Mouse (Mus musculus) heart, adult 2 months (tissue): ENCODE measurements at regions not wholly inside any gene's neighbourhood (a gene's known extent, or its start where the extent isn't known, plus 50 kb on each side); places are given as distances from the start of the nearest gene placed in this dataset.
A peak's percentile ranks its signal among the peaks of the same experiment; 100 is the strongest.

Experiments
- DNase-seq, 2 experiments: peaks; one replicate each; pipeline ENCODE4 v3.0.0; 2021
- H3K27ac ChIP-seq: fragments of 200-600 bp; 2 replicates; pipeline ENCODE4 v1.8.1; 2022
- H3K27me3 ChIP-seq: fragments of 200-500 bp; 2 replicates; pipeline ENCODE4 v1.6.1; 2012; ENCODE audit warnings: mild to moderate bottlenecking, low read length, inconsistent platforms, mixed read lengths; ENCODE audit not compliant: control insufficient read depth, insufficient read depth
- H3K36me3 ChIP-seq: fragments of 200-500 bp; 2 replicates; pipeline ENCODE4 v1.6.1; 2012; ENCODE audit warnings: low read length, inconsistent platforms; ENCODE audit not compliant: control insufficient read depth, insufficient read depth
- H3K4me1 ChIP-seq: fragments of 200-500 bp; 2 replicates; pipeline ENCODE4 v1.6.1; 2011; ENCODE audit warnings: low read length; ENCODE audit not compliant: control insufficient read depth, insufficient read depth
- H3K4me3 ChIP-seq: fragments of 200-600 bp; 2 replicates; pipeline ENCODE4 v1.8.1; 2022
- H3K79me2 ChIP-seq: fragments of 200-500 bp; replicated peaks from 2 replicates; pipeline ENCODE4 v1.6.1; 2012; ENCODE audit warnings: mild to moderate bottlenecking, inconsistent platforms, low read length, moderate library complexity, mixed read lengths; ENCODE audit not compliant: control insufficient read depth, insufficient read depth
- H3K9ac ChIP-seq: fragments of 200-500 bp; 2 replicates; pipeline ENCODE4 v1.6.1; 2012; ENCODE audit warnings: low read depth, mild to moderate bottlenecking, control low read depth, inconsistent platforms, low read length, mixed read lengths
- CTCF ChIP-seq: fragments of 200-600 bp; IDR thresholded peaks from 2 replicates; pipeline ENCODE4 v1.8.1; 2022; ENCODE audit warnings: antibody characterized with exemption, mild to moderate bottlenecking, moderate library complexity
- EP300 ChIP-seq: fragments of 200-500 bp; IDR thresholded peaks from 2 replicates; pipeline ENCODE4 v1.6.1; 2011; ENCODE audit warnings: low read depth, low read length, control low read depth; ENCODE audit not compliant: insufficient read depth
- POLR2A ChIP-seq: fragments of 200-500 bp; IDR thresholded peaks from 2 replicates; pipeline ENCODE4 v1.6.1; 2011; ENCODE audit warnings: mild to moderate bottlenecking, low read depth, low read length, control low read depth; ENCODE audit not compliant: insufficient read depth
- WGBS: fragments of 180-500 bp; shearing (Covaris S2); methylation state at CpG from one replicate; pipeline ENCODE4 v1.1.7; 2018; 5-methylcytosine and 5-hydroxymethylcytosine counted together
- intact Hi-C: fragments of 180-260 bp; cut with DNase I; formaldehyde crosslinking; loops from one replicate; pipeline ENCODE4 v1.15.1; 2025

DNA sequence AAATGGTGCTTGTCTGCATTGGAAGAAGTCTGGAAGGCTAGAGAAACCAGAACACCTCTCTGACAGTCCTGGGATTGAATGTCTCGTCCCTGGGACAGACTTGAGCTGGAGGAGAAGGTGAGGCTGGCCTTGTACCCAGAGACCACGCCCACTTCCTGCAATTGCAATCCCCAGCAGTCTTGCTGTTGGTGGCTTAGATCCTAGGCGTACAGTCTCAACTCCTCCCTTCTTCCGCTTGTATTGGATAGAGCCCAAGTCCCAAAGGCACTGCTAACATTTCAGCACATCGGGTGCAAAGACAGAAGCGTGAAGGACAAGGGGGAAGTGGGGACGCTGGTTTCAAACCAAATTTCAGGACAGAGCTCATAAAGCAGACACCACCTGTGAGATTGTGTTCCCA lies 94.1 kb upstream of the Atxn1 start:
- intact Hi-C loops, result no loop called here
- no peak for TF ChIP-seq POLR2A
- TF ChIP-seq EP300, result no peak
- TF ChIP-seq CTCF, result no peak
- no peak overlapping the region for H3K27ac ChIP-seq

DNA sequence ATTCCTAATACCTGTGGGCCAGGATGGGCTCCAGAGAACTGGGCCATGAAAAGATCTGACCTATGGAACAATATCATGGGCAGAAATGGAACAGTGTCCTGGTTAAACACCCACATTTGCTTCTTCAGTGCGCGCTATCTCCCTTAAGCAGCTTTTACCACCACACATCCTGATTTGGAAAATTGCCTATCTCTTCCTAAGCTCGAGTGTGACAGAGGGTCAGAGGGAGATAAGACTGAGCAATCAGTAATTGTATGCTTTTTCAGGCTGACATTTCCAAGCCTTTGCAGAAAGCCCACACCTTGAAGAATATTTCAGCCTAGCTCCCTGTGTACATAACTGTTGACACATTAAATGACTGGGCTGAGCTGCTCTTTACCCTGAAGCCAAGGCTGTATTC lies 93.5 kb upstream of the Atxn1 start:
- Histone ChIP-seq H3K36me3 (no peaks in the 10 kb centered on the region), H3K27me3 (no peaks in the 10 kb centered on the region), H3K4me3 (no peak overlapping the region), H3K27ac (no peak overlapping the region), H3K79me2 (no peaks in the 10 kb centered on the region), H3K9ac (no peak overlapping the region), H3K4me1 (no peaks in the 10 kb centered on the region; the same call in 1 of the 2 replicates)
- intact Hi-C loops, result no loop called here
- TF ChIP-seq POLR2A (no peak), EP300 (no peak), CTCF (no peak)
- no peak for DNase-seq
- WGBS, result 49% methylated on average over 3 of the region's 3 CpGs

More for the DNA sequence above, 94.1 kb upstream of the Atxn1 start:
- no peaks in the 10 kb centered on the region for H3K27me3 ChIP-seq
- H3K4me3 ChIP-seq, result no peak overlapping the region
- no peaks in the 10 kb centered on the region for H3K79me2 ChIP-seq
- no peaks in the 10 kb centered on the region for H3K36me3 ChIP-seq
- H3K4me1 ChIP-seq, result no peaks in the 10 kb centered on the region; the same call in 1 of the 2 replicates
- peak in 1 of 2 experiments; percentile 20 for DNase-seq
- WGBS, result 19% methylated on average over 7 of the region's 7 CpGs
- H3K9ac ChIP-seq, result no peak overlapping the region

DNA sequence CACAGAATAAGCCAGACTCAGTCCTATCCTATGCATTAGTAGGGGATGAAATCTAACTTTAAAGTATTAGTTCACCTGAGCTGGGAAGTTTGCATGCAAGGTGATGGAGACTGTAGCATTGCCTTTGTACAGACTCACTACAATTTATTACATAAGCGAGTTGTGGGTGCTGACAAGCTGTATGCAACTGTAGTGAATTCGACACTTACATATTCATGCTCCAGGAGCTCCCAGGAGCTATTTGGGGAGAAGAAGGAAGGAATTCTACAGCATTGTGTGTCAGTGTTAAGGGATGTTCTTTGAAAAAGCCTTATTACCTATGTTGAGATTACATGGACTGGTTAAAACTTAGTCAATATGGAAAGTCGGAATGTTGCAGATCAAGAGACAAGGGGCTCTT lies 90.6 kb upstream of the Atxn1 start:
- no peaks in the 10 kb centered on the region for H3K79me2 ChIP-seq
- no peak for DNase-seq
- 90% methylated on average over 3 of the region's 3 CpGs for WGBS
- H3K36me3 ChIP-seq, result no peaks in the 10 kb centered on the region
- H3K4me3 ChIP-seq, result no peak overlapping the region
- H3K27ac ChIP-seq, result no peak overlapping the region
- no peaks in the 10 kb centered on the region; the same call in 1 of the 2 replicates for H3K4me1 ChIP-seq
- no peak for TF ChIP-seq POLR2A
- TF ChIP-seq EP300, result no peak
- no peaks in the 10 kb centered on the region for H3K27me3 ChIP-seq
- intact Hi-C loops, result no loop called here
- H3K9ac ChIP-seq, result no peak overlapping the region

DNA sequence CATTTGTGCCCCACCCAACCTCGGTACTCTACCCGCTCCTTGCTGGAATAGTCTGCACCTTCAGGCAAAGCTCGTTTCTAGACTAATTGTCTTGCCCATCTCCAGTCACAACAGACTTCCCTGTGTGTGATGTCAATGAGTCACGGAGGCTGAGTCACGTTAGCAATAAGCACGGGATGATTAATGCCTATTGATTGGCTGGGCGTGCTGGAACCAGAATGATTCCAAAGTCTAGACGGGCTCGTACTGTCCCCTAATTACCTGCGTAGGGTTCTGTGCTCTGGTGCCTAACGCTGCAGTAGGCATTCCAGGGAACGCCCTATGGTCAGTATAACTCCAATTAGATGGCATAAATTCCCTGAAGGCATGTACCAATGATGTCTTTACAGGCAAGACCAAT lies 78.8 kb upstream of the Atxn1 start:
- DNase-seq, result no peak
- no peak overlapping the region; the same call in 1 of the 2 replicates for H3K4me3 ChIP-seq
- no peaks in the 10 kb centered on the region for H3K79me2 ChIP-seq
- H3K4me1 ChIP-seq, result no peaks in the 10 kb centered on the region
- H3K36me3 ChIP-seq, result no peaks in the 10 kb centered on the region
- no peak overlapping the region for H3K27ac ChIP-seq
- TF ChIP-seq CTCF (no peak), POLR2A (no peak), EP300 (no peak)
- 67% methylated on average over 12 of the region's 12 CpGs for WGBS
- no peak overlapping the region for H3K9ac ChIP-seq
- no peaks in the 10 kb centered on the region for H3K27me3 ChIP-seq
- intact Hi-C loops, result no loop called here

DNA sequence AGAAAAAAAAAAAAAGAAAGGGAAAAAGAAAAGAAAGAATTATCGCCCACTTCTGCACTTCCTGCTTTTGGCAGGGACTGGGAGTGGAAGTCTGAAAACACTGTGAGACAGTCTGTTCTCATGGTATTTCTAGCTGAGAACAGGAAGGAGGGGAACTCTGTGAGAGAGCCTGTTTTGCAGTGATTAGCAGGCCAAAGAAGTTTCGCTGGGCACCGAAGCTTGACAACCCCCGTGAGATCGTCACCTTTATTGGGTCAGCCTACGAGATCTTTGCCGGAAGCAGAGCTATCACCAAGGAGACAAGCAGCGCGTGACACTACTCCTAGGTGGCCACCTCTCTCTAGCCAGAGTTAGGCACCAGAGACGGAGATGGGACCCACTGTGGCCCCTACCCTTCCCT lies 78.2 kb upstream of the Atxn1 start:
- 24% methylated on average over 10 of the region's 10 CpGs for WGBS
- H3K4me3 ChIP-seq, result peak overlapping the region; percentile 23; the same call in 1 of the 2 replicates
- intact Hi-C loops, result no loop called here
- no peaks in the 10 kb centered on the region for H3K4me1 ChIP-seq
- TF ChIP-seq CTCF (no peak), POLR2A (no peak), EP300 (no peak)
- no peak overlapping the region for H3K27ac ChIP-seq
- peak in 1 of 2 experiments; percentile 49 for DNase-seq
- no peaks in the 10 kb centered on the region for H3K79me2 ChIP-seq
- H3K36me3 ChIP-seq, result no peaks in the 10 kb centered on the region
- no peaks in the 10 kb centered on the region for H3K27me3 ChIP-seq
- H3K9ac ChIP-seq, result no peak overlapping the region

DNA sequence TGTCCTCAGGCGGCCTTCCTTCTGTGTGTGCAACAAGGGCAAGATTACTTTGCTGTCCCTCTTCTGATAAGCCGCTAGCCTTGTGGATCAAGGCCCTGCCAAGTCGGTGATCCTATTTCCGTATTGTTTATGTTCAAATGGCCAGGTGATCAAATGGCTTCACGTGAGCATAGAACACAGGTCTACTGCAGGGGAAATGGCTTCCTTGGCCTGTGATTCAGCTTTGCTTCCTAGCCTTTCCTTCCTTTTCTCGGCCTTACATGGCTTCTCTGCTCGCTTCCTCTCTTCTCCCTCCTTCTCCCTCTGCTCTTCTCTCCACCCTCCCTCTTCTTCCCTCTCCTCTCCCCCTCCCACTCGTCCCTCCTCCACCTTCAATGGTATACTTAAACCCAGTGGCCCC lies 77.4 kb upstream of the Atxn1 start:
- intact Hi-C loops, result no loop called here
- no peak overlapping the region for H3K4me3 ChIP-seq
- no peak for DNase-seq
- no peaks in the 10 kb centered on the region for H3K36me3 ChIP-seq
- no peaks in the 10 kb centered on the region for H3K27me3 ChIP-seq
- TF ChIP-seq EP300 (no peak), CTCF (no peak), POLR2A (no peak)
- H3K27ac ChIP-seq, result no peak overlapping the region
- H3K9ac ChIP-seq, result no peak overlapping the region
- no peaks in the 10 kb centered on the region for H3K79me2 ChIP-seq
- WGBS, result 49% methylated on average over 8 of the region's 8 CpGs
- H3K4me1 ChIP-seq, result no peaks in the 10 kb centered on the region
